Mouse (Mus musculus): Measurements from ENCODE around the gene Tbl2.

Tbl2 gene

DNA sequence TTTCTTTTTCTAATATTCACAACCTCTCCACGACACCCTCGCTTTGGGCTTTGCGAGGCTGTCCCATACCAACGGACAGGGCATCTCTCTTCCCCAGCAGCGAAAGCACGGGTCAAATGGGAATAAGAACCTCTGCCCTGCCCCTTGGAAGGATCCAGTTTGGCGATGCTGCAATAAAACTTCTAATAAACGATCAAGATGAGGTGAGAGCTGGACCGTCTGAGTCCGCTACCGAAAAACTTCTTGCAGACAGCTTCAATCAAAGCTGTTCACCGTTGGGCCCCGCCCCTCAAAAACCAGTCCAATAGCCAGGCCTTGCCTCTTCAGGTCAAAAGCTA lies 773 bp upstream of the Tbl2 start:
- no peak for DNase-seq (ENCODE audit: low spot score in 2 of 2)

DNA sequence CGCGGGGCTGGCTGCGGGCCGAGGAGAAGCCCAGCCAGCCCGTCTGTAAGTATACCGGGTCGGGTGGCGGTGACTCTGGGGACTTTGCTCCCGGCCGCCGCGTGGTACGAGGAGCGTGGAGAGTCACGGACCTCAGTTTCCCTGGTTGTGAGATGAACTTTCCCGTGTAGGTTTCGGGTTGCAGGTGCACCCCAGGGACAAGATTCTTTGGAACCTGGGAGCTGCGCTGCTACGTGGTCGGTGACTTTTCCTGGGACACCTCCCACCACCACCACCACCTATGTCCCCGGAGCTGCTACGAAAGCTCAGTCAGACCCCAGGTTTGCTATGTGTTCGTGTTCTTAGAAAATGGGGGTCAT lies 342 bp downstream of the Tbl2 start:
- no peak for DNase-seq (ENCODE audit: low spot score in 2 of 2)

DNA sequence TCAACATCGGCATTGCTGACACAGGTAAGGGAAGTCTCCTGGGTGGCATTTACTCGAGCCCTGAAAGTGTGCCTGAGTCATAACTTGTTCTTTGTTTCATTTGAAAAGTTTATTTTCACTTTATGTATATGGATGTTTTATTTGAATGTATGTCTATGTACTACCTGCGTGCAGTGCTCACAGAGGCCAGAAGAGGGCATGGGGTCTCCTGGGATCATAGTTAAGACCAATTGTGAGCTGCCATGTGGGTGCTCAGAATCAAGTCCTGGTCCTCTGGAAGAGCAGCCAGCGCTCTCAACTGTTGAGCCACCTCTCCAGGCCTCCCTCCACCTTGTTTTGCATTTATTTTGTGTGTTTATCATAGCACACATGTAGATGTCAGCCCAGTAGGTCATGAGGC lies 7.0 kb downstream of the Tbl2 start:
- no peak for DNase-seq (ENCODE audit: low spot score in 2 of 2)

DNA sequence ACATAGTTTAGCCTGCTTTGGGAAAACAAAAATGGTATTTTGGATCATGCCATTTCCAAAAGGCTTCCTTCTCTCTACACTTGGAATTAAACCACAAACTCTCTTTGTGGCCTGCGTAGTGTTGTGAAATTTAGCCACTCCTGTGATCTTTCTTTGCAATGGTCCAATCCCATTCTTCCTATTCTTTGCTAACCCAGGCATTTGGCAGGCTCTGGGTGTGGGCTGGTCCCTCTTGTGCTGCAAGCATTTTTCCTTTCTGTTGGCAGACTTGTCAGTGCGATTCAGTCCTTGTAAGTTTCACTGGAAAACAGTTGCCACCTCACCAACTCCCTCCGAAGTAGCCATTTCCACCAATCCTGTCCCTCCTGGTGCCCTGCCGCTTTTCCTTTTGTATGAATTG lies 11.8 kb downstream of the Tbl2 start:
- no peak for DNase-seq (ENCODE audit: low spot score in 2 of 2)

DNA sequence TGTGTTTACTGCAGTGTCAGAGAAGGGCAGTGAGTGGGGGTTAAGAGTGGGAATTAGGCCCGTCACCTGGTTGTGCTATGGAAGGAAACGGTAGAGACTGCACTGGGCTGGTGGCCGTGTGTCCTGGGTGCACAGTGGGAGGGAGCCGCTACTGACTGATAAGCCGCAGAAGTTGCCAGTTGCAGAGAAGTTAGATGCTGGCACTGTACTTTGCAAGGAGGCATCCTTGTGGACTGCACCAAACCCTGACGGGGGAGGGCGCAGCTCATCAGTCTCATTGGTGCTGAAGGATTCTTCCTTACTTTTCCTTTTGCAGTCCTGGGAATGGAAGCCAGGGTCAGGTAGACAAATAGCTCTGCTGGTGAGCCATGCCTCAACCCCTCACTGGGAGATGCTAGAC lies 12.2 kb downstream of the Tbl2 start:
- no peak for DNase-seq (ENCODE audit: low spot score in 2 of 2)

DNA sequence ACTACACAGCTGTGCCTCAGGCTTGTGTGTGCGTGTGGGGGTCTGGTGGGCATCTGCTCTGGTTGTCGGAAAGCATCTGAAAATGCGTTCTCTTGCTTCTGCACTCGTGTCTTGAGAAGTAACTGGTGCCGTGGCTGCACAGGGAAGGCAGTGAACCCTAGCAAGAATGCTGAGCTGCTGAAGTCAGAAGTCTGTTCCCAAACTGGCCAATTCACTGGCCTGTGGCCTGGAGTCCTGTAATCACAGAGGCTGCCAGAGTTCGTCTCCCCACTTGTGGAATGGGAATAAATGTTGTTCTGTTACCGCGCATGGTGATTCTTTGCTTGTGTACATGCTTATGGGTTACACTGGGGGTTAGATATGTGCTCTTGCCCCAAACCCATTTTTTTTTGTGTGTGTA lies 12.9 kb downstream of the Tbl2 start:
- no peak for DNase-seq (ENCODE audit: low spot score in 2 of 2)

DNA sequence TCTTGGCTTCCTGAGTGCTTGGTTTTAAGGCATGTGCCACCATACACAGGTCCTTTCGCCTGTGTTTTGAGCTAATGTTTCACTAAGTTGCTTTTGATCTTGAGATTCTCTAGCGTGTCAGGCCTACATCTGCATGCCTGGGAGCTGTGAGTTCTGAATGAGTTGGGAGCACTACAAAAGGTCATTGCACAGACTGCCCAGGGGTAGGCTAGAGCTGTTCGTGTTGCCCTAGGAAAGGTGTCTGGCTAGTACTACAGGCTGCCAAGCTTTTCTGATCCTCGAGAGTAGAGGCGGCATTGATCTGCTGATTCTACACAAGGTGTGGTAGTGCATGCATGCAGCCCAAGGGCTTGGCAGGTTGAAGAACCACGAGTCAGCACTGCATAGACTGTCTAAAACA lies 13.4 kb downstream of the Tbl2 start:
- DNase-seq (ENCODE audit: low spot score in 2 of 2) = no peak

DNA sequence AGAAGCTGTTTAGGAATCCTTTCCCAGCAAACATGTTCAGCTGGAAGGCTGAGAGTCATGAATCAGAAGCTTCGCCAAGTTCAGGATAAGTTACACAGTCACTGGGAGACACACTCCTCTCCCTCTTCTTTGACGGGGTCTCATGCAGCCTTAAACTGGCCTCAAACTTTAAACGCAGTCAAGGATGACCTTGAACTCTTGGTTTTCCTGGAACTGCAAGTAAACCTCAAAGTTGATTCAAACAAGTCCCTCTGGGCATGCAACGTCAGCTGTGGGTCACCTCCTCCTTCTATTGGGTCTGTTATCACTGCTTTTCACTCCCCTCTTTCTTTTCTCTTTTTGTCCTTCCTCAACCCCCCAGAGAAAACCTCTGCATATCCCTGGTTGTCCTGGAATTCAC lies 17.5 kb downstream of the Tbl2 start:
- no peak for DNase-seq (ENCODE audit: low spot score in 2 of 2)

DNA sequence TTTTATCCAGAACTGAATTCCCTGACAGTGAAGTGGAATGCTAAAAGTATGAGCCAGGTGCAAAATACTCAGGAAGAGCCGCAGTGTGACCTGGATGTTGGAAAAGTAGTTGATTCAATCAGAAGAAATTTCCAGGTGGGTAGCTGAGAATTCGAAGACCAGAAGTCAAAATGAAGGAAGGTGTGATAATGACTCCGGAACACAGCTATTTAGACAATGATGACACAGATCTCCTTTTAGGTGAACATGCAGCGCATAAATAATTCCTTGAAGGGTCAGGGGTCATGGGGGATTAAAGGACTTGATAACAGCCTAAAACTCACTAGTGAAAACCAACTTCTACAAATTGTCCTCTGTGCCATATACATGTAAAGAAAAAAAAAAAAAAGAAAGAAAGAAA lies 18.0 kb downstream of the Tbl2 start:
- no peak for DNase-seq (ENCODE audit: low spot score in 2 of 2)

DNA sequence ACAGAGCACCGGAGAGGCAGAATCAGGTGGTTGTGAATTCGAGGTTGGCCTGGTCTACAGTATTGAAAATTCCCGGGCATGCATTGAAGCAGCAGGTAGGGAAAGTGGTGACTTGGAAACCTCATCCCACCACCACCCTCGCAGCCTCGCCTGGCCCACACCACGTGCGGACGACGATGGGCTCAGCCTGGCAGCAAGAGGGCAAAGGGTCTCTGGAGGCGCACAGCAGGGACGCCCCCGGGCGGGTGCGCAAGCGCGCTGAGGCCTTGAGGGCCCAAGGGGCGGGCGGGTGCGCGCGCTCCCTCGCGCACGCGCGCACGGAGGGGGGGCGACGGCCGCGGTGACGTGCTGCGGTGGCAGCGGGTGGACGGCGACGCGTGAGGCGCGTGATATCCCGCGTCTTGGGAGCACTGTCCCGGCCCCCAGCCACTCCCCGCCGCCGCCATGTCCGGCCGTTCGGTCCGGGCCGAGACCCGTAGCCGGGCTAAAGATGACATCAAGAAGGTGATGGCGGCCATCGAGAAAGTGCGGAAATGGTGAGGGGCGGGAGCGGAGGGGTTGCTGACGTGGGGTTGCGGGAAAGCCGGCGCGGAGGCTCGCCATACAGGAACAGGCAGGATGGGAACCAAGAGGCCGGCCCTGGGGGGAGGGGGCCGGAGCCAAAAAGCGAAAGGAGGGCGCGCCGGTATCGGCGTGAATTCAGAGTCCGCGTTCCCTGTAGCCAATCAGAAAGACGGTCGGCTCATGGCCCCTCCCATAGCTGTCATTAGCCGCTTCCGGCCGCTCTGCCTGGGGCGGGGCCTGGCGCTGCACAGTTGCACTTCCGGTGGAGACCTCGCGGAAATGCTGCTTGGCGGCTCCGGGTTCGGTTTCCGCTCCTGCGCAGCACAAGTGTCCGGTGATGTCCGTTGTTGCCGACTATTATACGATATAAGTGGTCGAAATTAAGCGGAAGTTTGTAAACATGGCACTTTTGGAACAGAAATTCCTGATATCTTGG lies 18.9 kb downstream of the Tbl2 start, which contains the start of gene Bcl7b:
Gene Bcl7b, plus strand, starts transcription at position 221 of the 1,000 bp plus-strand sequence.
- DNase-seq (ENCODE audit: low spot score in 2 of 2) = peak; percentile 96 to 97

DNA sequence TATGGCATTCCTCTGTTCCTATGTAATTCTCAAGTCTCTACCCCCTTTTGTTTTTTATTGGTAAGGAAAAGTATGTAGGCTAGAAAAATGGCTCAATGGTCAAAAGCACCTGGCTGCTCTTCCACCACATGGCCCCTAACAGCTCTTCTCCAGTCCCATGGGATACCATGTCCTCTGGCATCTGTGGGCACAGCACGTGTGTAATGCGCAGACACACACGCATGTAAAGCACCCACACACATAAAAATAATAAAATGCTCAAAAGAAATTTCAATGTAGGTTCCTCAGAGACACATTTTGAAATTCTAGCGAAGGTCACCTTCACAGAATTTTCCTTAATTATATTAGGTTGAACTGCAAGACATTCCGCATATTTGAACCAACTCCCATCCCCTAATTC lies 20.0 kb downstream of the Tbl2 start:
- DNase-seq (ENCODE audit: low spot score in 2 of 2) = no peak

DNA sequence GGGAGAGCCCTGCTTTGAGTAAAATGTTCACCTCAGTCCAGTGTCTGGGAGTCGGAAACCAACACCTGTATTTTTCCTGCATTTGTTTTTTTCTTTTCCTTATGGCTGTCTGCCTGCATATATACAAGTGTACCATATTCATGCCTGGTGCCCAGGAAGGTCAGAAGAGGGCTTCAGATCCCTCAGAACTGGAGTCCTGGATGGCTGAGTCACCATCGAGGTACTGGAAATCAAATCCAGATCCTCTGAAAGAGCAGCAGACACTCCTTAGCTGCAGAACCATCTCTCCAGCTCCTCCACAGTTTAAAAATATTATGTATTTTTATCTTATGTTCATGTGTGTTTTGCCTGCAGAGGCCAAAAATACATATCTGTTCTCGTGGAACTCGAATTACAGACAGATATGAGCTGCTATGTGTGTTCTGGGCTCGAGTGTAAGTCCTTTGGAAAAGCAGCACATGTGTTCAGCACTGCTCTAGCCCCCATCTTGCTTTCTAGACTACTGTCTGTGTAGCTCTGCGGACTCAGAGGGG lies 22.3 kb downstream of the Tbl2 start:
- DNase-seq (ENCODE audit: low spot score in 2 of 2) = no peak

DNA sequence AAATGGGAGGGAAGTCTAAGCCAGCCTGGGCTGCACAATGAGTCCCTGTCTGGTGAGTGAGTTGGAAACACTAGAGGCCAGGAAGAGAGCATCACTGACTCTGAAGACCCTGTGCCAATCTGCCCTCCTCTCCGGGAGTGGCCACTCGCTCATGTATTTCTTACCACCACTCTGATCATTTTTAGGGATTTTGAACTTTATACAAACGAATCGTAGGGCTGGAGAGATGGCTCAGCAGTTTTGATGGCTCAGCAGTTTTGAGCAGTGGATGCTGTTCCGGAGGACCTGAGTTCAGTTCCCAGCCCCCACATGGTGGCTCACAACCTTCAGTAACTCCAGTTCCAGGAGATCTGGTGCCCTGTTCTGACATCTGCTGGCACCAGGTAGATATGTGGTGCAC lies 23.5 kb downstream of the Tbl2 start:
- DNase-seq (ENCODE audit: low spot score in 2 of 2) = no peak

DNA sequence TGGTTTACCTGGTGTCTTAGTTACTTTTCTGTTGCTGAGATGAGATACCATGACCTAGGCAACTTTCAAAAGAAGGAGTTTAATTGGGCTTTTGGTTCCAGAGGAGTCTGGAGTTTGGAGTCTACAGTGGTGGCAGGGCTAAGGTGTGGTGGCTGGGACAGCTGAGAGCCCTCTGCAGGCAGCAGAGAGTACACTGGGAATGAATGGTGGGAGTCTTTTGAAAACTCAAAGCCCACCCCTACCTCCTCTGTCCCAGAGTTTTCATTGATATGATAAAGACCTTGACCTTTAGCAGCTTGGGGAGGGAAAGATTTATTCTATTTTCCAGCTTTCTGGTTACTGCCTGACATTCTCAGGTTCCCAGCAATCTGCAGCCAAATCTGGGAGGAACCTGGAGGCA lies 25.6 kb downstream of the Tbl2 start:
- no peak for DNase-seq (ENCODE audit: low spot score in 2 of 2)

DNA sequence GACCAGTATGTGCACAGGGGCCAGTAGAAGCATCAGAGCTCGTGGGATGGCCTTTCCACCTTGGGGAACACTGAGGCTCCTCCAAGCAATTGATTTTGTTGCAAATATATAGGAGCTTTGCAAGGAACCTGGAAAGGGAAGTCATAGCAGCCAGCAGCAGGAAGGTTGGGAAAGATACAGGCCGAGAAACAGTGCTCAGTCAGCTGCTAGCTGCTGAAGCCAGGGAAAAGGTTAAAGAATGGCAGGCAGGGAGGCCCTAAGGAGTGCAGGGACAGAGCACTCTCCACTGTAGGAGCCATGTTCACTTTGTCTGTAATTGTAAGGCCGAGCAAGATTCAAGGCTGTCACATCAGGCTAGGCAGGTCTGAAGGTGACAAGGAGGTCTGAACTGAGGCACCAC lies 29.1 kb downstream of the Tbl2 start:
- DNase-seq (ENCODE audit: low spot score in 2 of 2) = no peak

DNA sequence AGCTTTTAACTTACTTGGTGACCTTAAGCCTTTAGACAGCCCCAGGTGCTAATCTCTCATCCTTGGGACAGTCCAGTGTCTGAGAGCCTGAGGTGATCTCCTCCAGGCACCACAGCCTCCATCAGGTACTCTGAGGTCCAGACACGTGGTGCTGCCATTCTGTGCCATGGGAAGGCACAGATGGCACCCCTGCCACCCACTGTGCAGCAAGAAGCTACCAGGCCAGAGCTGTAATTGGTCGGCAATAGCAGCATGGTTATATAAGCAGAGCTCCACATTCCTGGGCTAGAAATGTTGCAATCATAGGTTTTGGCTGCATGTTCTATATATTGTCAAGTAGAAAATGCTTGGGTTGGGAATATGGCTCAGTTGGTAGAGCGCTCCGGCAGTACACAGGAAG lies 29.5 kb downstream of the Tbl2 start:
- no peak for DNase-seq (ENCODE audit: low spot score in 2 of 2)

DNA sequence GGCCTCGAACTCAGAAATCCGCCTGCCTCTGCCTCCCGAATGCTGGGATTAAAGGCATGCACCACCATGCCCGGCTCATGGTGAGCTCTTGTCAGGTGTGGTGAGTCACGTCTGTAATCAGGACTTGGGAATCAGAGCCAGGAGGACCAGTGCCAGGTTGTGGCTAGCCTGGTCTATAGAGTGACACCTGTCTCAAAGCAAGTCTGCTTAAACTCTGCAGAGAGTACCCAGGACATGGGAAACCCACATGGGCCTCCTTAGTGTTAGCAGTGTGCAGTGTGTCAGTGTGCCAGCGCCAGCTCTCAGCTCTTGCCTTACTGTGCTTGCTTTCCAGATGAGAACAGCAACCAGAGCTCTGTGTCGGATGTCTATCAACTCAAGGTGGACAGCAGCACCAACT lies 30.2 kb downstream of the Tbl2 start:
- DNase-seq (ENCODE audit: low spot score in 2 of 2) = no peak

DNA sequence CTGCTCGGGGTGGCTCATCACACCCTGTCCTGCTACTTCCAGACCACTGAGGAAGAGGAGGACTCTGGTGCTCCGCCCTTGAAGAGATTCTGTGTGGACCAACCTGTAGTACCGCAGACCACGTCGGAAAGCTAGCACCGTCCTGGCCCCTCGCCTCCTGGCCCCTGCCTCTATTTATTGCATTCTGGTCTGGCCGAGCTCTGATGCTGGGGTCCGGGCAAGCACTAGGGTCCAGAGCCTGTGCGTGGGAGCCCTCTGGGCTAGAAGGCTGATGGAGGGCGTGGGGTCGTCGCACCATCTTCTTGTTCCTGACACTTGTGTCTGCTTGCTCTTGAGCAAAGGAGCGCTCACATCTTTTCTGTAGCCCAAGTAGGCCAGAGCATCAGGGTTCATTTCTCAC lies 31.3 kb downstream of the Tbl2 start:
- no peak for DNase-seq (ENCODE audit: low spot score in 2 of 2)

DNA sequence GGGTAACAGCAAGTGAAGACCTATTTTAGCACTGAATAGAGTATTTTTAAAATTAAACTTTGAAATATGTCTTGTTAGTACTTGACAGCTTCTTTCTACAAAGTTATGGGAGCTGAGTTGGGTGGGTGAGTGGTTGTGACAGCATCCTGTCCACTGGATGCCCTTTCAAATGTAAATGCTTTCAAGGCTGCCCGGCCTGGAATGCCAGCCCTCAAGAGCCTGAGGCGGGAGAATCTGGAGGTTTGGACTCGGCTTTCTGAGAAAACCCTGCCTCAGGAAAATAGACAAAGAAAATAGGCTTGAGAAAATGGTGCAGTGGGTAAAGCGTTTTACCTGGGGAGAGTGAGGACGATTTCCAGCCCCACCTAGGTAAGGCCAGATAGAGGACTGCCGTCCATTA lies 32.3 kb downstream of the Tbl2 start:
- DNase-seq (ENCODE audit: low spot score in 2 of 2) = no peak

DNA sequence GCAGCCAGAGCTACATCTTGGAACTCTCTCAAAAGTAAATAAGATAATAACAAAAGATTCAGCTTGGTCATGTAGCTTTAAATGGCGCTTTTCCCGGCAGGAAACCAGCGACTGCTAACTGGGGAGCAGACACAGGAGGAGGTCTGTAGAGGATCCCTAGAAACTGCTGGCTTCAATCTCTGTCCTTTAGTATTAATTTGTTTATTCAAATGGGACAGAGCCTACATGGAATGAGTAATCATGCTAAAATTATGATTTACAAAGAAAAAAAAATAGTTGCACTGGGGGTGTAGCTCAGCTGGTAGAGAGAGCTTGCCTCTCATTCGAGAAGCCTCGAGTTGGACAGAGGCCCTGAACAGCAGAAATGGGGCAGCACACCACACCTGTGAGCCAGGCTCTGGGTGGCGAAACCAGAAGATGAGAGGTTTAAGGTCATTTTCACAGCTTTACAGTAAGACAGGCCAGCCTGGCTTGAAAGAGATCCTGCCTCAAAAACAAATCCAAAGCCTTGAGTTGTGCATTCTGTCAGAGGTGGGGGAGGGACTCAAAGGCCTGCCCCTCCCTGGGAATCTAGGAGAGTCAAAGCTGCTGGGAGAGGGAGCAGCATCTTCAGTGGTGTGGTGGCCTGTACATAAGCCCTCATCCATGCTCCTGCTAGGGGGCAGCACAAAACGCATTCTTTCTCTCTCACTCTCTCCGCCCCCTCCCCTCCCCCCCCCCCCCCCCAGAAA lies 33.8 kb downstream of the Tbl2 start:
- DNase-seq (ENCODE audit: low spot score in 2 of 2) = no peak

DNA sequence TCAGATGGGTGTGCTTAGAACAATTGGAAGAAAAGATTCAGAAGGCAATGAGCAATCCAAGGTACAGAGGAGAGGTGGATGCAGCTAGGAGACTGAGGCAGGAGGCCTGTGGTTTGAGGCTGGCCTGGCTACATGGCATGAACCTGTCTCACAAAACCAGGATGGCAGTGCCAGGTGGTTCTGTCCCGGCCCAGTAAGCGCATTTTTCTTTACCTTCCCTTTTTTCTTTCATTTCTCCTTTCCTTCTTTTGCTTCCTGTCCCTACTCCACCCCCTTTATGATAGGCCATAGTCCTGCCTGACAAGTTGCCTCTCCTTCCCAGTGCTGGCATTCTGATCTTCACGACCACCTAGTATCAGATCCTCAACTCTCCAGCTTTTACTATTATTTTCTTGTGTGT lies 35.6 kb downstream of the Tbl2 start:
- no peak for DNase-seq (ENCODE audit: low spot score in 2 of 2)

DNA sequence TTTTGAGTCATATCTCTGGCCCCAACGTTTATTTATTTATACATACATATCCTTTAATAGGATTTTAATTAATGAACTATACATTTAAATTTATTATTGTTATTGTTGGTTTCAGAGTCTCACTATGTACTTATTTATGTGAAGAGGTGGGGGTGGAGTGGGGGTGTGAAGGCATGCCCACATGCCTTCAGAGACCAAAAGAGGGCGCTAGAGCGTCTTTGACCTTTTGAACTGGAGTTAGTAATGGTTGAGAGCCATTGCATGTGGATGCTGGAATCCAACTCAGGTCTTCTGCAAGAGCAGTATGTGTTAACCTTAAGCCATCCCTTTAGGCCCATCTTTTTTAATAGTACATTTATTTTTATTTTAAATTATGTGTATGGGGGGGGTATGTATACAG lies 36.1 kb downstream of the Tbl2 start:
- DNase-seq (ENCODE audit: low spot score in 2 of 2) = peak in 1 of 2 experiments; percentile 45

DNA sequence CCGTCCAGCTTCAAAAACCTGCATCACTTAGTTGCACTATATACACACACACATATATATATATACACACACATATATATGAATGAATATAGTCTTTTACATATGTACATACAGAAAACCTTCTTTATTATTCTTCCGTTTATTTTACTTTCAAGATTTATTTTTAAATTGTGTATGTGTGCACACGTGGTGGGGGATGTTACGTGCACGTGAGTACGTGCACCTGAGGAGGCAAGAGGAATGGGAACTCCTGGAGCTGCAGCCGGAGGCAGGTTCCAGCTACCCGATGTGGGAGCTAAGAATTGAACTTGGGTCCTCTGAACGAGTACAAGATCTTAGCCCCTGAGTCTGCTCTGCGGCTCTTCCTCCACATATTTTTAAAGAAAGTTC lies 36.8 kb downstream of the Tbl2 start:
- no peak for DNase-seq (ENCODE audit: low spot score in 2 of 2)
